Comparison of ENCODE assay signal across 9 mouse cellular contexts in genomic region chr1:21213537-21213936, GRCm38 (mm10). TPM values are rescaled to one million over a fixed set of nuclear protein-coding genes. Genes with fewer than 3 reads are reported as not detected.
A peak's percentile ranks its signal among the peaks of the same experiment; 100 is the strongest.
DNase-seq lines count a peak whose midpoint lies in the region; ATAC-seq and TF ChIP-seq lines count a peak whose summit lies in the region.
"Not testable (repeated sequence)": the region's sequence is repeated elsewhere in the genome, so short reads cannot be mapped to it uniquely, and the experiment has no call there.
"Had no signal": no experiment of that assay in that cellular context is flagged by ENCODE, and none has a peak within 500 bp of the region (broad histone marks: within the 10 kb centered on the region; RNA-seq: fewer than 3 reads in every experiment).

No protein-coding gene starts in this region.

- H3K27ac ChIP-seq in CH12.LX (ENCODE audit: insufficient read depth, low read depth); heart, embryonic 15.5 days; intestine, embryonic 15.5 days; lung, embryonic 14.5 days (ENCODE audit: low read depth); neural tube, embryonic 12.5 days: not testable (repeated sequence)
- peak overlapping the region; percentile 63 for H3K27ac ChIP-seq in left cerebral cortex, adult 2 months

- dilution Hi-C loops in CH12.LX (cut with MboI; ENCODE audit: extremely low pct_ligation_motif_present, extremely low pct_unique_long_range_greater_than_20kb, low sequenced_read_pairs): not testable (repeated sequence)

- peak; percentile 8 for TF ChIP-seq RAD21 in CH12.LX (IDR thresholded peaks at IDR 0.05; ENCODE audit: low read depth, low read length)

- H3K9me3 ChIP-seq in CH12.LX (replicated peaks; ENCODE audit: low read length); heart, embryonic 15.5 days (replicated peaks); intestine, embryonic 15.5 days; lung, embryonic 14.5 days (ENCODE audit: low read depth, low read length); neural tube, embryonic 12.5 days: not testable (repeated sequence)

- not testable (repeated sequence) for TF ChIP-seq POLR2A in CH12.LX (IDR thresholded peaks at IDR 0.05; ENCODE audit: low read depth, low read length)

- TF ChIP-seq CTCF in CH12.LX (conservative IDR thresholded peaks at IDR 0.05 in 1 of 2, IDR thresholded peaks at IDR 0.05 in 1 of 2; ENCODE audit: low read depth in 2 of 2, low read length in 2 of 2): peak in 1 of 2 experiments; percentile 47; a peak in 2 of 4 replicates
- TF ChIP-seq CTCF in left cerebral cortex, adult 2 months (IDR thresholded peaks at IDR 0.05): not testable (repeated sequence)
- peak; percentile 34 for TF ChIP-seq CTCF in lung, embryonic 14.5 days (IDR thresholded peaks at IDR 0.05; ENCODE audit: low read depth)

- not testable (repeated sequence) for H3K4me3 ChIP-seq in CH12.LX (replicated peaks in 1 of 3; ENCODE audit: low read depth in 2 of 3, low read length in 2 of 3, poor library complexity in 1 of 3); heart, embryonic 15.5 days; intestine, embryonic 15.5 days (replicated peaks); left cerebral cortex, adult 2 months; lung, embryonic 14.5 days (ENCODE audit: low read depth, low read length); neural tube, embryonic 12.5 days

- not testable (repeated sequence) for H3K9ac ChIP-seq in CH12.LX (ENCODE audit: insufficient read depth, low read depth); heart, embryonic 15.5 days; intestine, embryonic 15.5 days; lung, embryonic 14.5 days; neural tube, embryonic 12.5 days

- WGBS in heart, embryonic 15.5 days: 17% methylated on average over 3 of the region's 3 CpGs
- 22% methylated on average over 3 of the region's 3 CpGs for WGBS in intestine, embryonic 15.5 days
- 24% methylated on average over 2 of the region's 3 CpGs for WGBS in lung, embryonic 14.5 days
- 26% methylated on average over 3 of the region's 3 CpGs for WGBS in neural tube, embryonic 12.5 days

- not testable (repeated sequence) for H3K27me3 ChIP-seq in CH12.LX (replicated peaks); heart, embryonic 15.5 days; intestine, embryonic 15.5 days (replicated peaks); lung, embryonic 14.5 days (ENCODE audit: insufficient read depth, low read length); neural tube, embryonic 12.5 days (replicated peaks)

- peak; percentile 76 for ATAC-seq in common myeloid progenitor, adult 5-6 weeks (replicated peaks; ENCODE audit: low read depth, poor library complexity, severe bottlenecking)
- ATAC-seq in frontal cortex, adult (ENCODE audit: low TSS enrichment): peak; percentile 46
- 0 out of 2 replicates have a peak, but pooled peaks have one; percentile 20 for ATAC-seq in heart, embryonic 15.5 days (replicated peaks; ENCODE audit: insufficient number of reproducible peaks, insufficient read depth, low FRiP score, low read depth)
- ATAC-seq in intestine, embryonic 15.5 days: peak; percentile 35; the same call in 1 of the 2 replicates
- not testable (repeated sequence) for ATAC-seq in lung, embryonic 14.5 days (ENCODE audit: insufficient read depth)
- peak; percentile 10; the same call in 1 of the 2 replicates for ATAC-seq in neural tube, embryonic 12.5 days (ENCODE audit: low FRiP score, low read depth)

- H3K4me1 ChIP-seq in CH12.LX (ENCODE audit: control insufficient read depth in 1 of 2, insufficient read depth in 2 of 2); heart, embryonic 15.5 days (replicated peaks); intestine, embryonic 15.5 days (replicated peaks); lung, embryonic 14.5 days (ENCODE audit: insufficient read depth); neural tube, embryonic 12.5 days: not testable (repeated sequence)

- DNase-seq in CH12.LX (ENCODE audit: extremely low read depth); left cerebral cortex, adult 2 months (ENCODE audit: extremely low spot score in 1 of 2, low spot score in 2 of 2); lung, embryonic 14.5 days: not testable (repeated sequence)

- not testable (repeated sequence) for H3K4me2 ChIP-seq in CH12.LX (ENCODE audit: insufficient read depth, low read depth, poor library complexity, severe bottlenecking); heart, embryonic 15.5 days; intestine, embryonic 15.5 days (replicated peaks); lung, embryonic 14.5 days; neural tube, embryonic 12.5 days (replicated peaks)

- intact Hi-C loops in left cerebral cortex, adult 2 months (cut with DNase I): not testable (repeated sequence)

- not testable (repeated sequence) for H3K36me3 ChIP-seq in CH12.LX (replicated peaks in 1 of 2; ENCODE audit: control insufficient read depth in 1 of 2, insufficient read depth in 1 of 2, low read length in 1 of 2); heart, embryonic 15.5 days; intestine, embryonic 15.5 days; lung, embryonic 14.5 days (ENCODE audit: insufficient read depth); neural tube, embryonic 12.5 days

- not testable (repeated sequence) for H3K79me2 ChIP-seq in CH12.LX (replicated peaks; ENCODE audit: control insufficient read depth, extremely low read depth, insufficient read depth, poor library complexity, severe bottlenecking)

- in situ Hi-C loops in CH12.LX (cut with MboI; ENCODE audit: low pct_ligation_motif_present, low pct_unique_long_range_greater_than_20kb, low sequenced_read_pairs): not testable (repeated sequence)

- TF ChIP-seq EP300 in CH12.LX (IDR thresholded peaks at IDR 0.05; ENCODE audit: low read length): not testable (repeated sequence)

TF ChIP-seq in CH12.LX, 34 proteins besides CTCF, POLR2A, EP300 and RAD21:
- peak; percentile 15; the same call in 1 of the 2 replicates for TF ChIP-seq SMC3 (IDR thresholded peaks at IDR 0.05; ENCODE audit: low read depth, low read length)

RNA-seq across cellular contexts. Expression of gene Tmem14a, which starts 4.8 kb away (rescaled TPM):
- 0.63 and 1.6 TPM in 2 replicates for total RNA-seq in CH12.LX (2012; rRNA removed)
- 4.3 TPM in 2 replicates for total RNA-seq in CH12.LX (2014; rRNA removed)
- 2.1 and 2.8 TPM in 2 replicates for polyA plus RNA-seq in CH12.LX (2012; ENCODE audit: insufficient read length, low read depth)
- 4.3 and 13.6 TPM in 2 replicates for total RNA-seq in common myeloid progenitor, adult 5-6 weeks (2017)
- 9.0 and 9.6 TPM in 2 replicates for polyA plus RNA-seq in heart, embryonic 15.5 days (2015; fragmentation: Nextera tagmentation; extraction: Ambion mirVana)
- 13.5 and 13.7 TPM in 2 replicates for polyA plus RNA-seq in intestine, embryonic 15.5 days (2015; fragmentation: Nextera tagmentation; extraction: Ambion mirVana)
- 10 to 100 TPM; 46.6 to 47.4 TPM for total RNA-seq in left cerebral cortex, adult 2 months (2021)
- polyA plus RNA-seq in lung, embryonic 14.5 days (2014; fragmentation: Nextera tagmentation; extraction: Ambion mirVana): 8.4 and 8.9 TPM in 2 replicates
- polyA plus RNA-seq in neural tube, embryonic 12.5 days (2016; fragmentation: Nextera tagmentation; extraction: Ambion mirVana): 13.4 and 13.9 TPM in 2 replicates

RNA-seq across cellular contexts. Expression of gene Gsta3, which starts 26.9 kb away (rescaled TPM):
- total RNA-seq in CH12.LX (2012; rRNA removed): not detected in 2 replicates
- total RNA-seq in CH12.LX (2014; rRNA removed): not detected in 2 replicates
- polyA plus RNA-seq in CH12.LX (2012; ENCODE audit: insufficient read length, low read depth): not detected in 2 replicates
- 1.0 TPM in 1 of 2 replicates, not detected in the other for total RNA-seq in common myeloid progenitor, adult 5-6 weeks (2017)
- 0.68 and 2.1 TPM in 2 replicates for polyA plus RNA-seq in heart, embryonic 15.5 days (2015; fragmentation: Nextera tagmentation; extraction: Ambion mirVana)
- 15.4 and 15.6 TPM in 2 replicates for polyA plus RNA-seq in intestine, embryonic 15.5 days (2015; fragmentation: Nextera tagmentation; extraction: Ambion mirVana)
- 1 to 10 TPM; 1.6 to 1.7 TPM for total RNA-seq in left cerebral cortex, adult 2 months (2021)
- 0.45 and 0.55 TPM in 2 replicates for polyA plus RNA-seq in lung, embryonic 14.5 days (2014; fragmentation: Nextera tagmentation; extraction: Ambion mirVana)
- polyA plus RNA-seq in neural tube, embryonic 12.5 days (2016; fragmentation: Nextera tagmentation; extraction: Ambion mirVana): 0.14 and 0.32 TPM in 2 replicates
- total RNA-seq: forebrain, postnatal 0 days had no signal
